Mouse (Mus musculus) E14TG2a.4 (cell line): ENCODE results near the gene Btf3l4.

Source experiments
- H3K27me3 ChIP-seq: 2 replicates; pipeline ENCODE4 v1.6.1; 2014; ENCODE audit warnings: low read length, control low read depth; ENCODE audit not compliant: insufficient read depth
- H3K36me3 ChIP-seq: 2 replicates; pipeline ENCODE4 v1.6.1; 2014; ENCODE audit warnings: low read length, control low read depth; ENCODE audit not compliant: insufficient read depth
- H3K4me1 ChIP-seq: replicated peaks from 2 replicates; pipeline ENCODE4 v1.6.1; 2014; ENCODE audit warnings: low read depth, low read length, control low read depth
- H3K4me3 ChIP-seq: replicated peaks from 2 replicates; pipeline ENCODE4 v1.5.1; 2014; ENCODE audit warnings: mild to moderate bottlenecking, low read length
- H3K9me3 ChIP-seq: 2 replicates; pipeline ENCODE4 v1.6.1; 2014; ENCODE audit warnings: low read length, control low read depth
- NANOG ChIP-seq: IDR thresholded peaks from 2 replicates; pipeline ENCODE4 v1.6.1; 2014; ENCODE audit warnings: borderline replicate concordance, low read length, mixed read lengths
- POU5F1 ChIP-seq: IDR thresholded peaks from 2 replicates; pipeline ENCODE4 v1.6.1; 2014; ENCODE audit warnings: low read length, borderline replicate concordance

Gene Btf3l4

GRCm38 (mm10) chr4:108768527-108768926 is 64.9 kb downstream of the Btf3l4 start:
- Histone ChIP-seq H3K4me1 (no peaks in the 10 kb centered on the region), H3K4me3 (no peak overlapping the region), H3K9me3 (no peaks in the 10 kb centered on the region), H3K36me3 (no peaks in the 10 kb centered on the region), H3K27me3 (no peaks in the 10 kb centered on the region)
- TF ChIP-seq NANOG, result no peak
- no peak for TF ChIP-seq POU5F1
